Mouse (Mus musculus): ENCODE measurements around the gene Plxna2. TPM values are rescaled to one million over a fixed set of nuclear protein-coding genes. Genes with fewer than 3 reads are reported as not detected.

The Plxna2 gene
- polyA plus RNA-seq, 1 experiment from 2014 or later = 10.3 TPM

GRCm38 (mm10) chr1:194720406-194720805, 102.4 kb downstream of the Plxna2 start:
- 23% methylated on average over 4 of the region's 4 CpGs for WGBS
- Histone ChIP-seq H3K36me3 (no peaks in the 10 kb centered on the region), H3K27ac (0 out of 2 replicates have a peak overlapping the region, but pooled peaks have one; percentile 7), H3K4me3 (no peak overlapping the region), H3K9me3 (no peaks in the 10 kb centered on the region), H3K27me3 (no peaks in the 10 kb centered on the region), H3K4me2 (no peak overlapping the region), H3K4me1 (peaks cover 27% of the 10 kb centered on the region), H3K9ac (no peak overlapping the region)
- no peak for ATAC-seq (ENCODE audit: insufficient number of reproducible peaks, insufficient read depth, low FRiP score, low TSS enrichment, low read depth)

DNA sequence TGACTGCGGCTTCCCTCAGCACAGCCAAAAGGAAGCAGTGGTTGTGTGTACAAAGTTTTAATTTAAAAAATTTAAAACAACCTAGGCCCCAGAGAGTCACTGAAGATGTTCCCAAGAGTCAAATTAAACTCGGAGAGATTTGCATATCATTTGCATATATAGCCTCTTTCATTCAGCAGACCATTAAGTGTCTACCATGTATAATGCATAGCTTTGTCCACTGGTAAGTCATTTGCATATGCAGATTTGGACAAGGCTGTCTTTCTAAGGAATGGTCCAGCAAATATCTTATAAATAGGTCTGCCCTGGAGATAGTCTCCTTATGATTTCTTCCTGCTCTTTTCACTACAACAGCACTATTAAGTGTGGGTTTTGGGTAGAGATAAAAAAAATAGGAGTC, 103.2 kb downstream of the Plxna2 start:
- Histone ChIP-seq H3K27ac (no peak overlapping the region), H3K27me3 (no peaks in the 10 kb centered on the region), H3K9me3 (no peaks in the 10 kb centered on the region), H3K9ac (no peak overlapping the region), H3K4me2 (no peak overlapping the region), H3K4me3 (no peak overlapping the region), H3K4me1 (peaks cover 27% of the 10 kb centered on the region), H3K36me3 (no peaks in the 10 kb centered on the region)
- no peak for ATAC-seq (ENCODE audit: insufficient number of reproducible peaks, insufficient read depth, low FRiP score, low TSS enrichment, low read depth)
- 57% methylated on average over 2 of the region's 2 CpGs for WGBS

GRCm38 (mm10) chr1:194722329-194722728, 104.3 kb downstream of the Plxna2 start:
- WGBS = 39% methylated on average over 2 of the region's 2 CpGs
- Histone ChIP-seq H3K9me3 (no peaks in the 10 kb centered on the region), H3K27ac (no peak overlapping the region), H3K4me2 (no peak overlapping the region), H3K9ac (no peak overlapping the region), H3K4me1 (peaks cover 24% of the 10 kb centered on the region), H3K27me3 (no peaks in the 10 kb centered on the region), H3K4me3 (no peak overlapping the region), H3K36me3 (no peaks in the 10 kb centered on the region)
- no peak for ATAC-seq (ENCODE audit: insufficient number of reproducible peaks, insufficient read depth, low FRiP score, low TSS enrichment, low read depth)

DNA sequence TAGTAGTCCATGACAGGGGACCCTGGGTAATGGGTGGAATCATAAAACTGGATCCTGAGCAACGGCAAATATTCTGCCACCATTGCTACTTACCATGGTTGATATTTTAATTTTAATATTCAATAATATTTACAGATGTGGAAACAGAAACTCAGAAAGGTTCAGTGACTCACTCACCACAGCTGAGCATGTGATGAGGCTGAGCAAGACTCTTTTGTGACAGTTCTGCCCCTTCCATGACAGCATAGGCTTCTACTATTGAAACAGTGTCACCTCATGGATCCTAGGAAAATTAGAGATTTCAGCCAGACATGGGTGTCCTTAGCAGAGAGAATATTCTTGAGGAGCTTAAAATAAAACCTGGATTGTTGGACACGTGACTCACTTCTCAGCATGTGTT, 116.8 kb downstream of the Plxna2 start:
- no peaks in the 10 kb centered on the region for H3K27me3 ChIP-seq
- peaks cover 7% of the 10 kb centered on the region for H3K4me1 ChIP-seq
- ATAC-seq (ENCODE audit: insufficient number of reproducible peaks, insufficient read depth, low FRiP score, low TSS enrichment, low read depth) = no peak
- no peak overlapping the region for H3K27ac ChIP-seq
- WGBS = 78% methylated on average over 2 of the region's 2 CpGs
- no peaks in the 10 kb centered on the region for H3K36me3 ChIP-seq
- H3K9me3 ChIP-seq = no peaks in the 10 kb centered on the region
- H3K9ac ChIP-seq = no peak overlapping the region
- no peak overlapping the region for H3K4me2 ChIP-seq
- no peak overlapping the region for H3K4me3 ChIP-seq

DNA sequence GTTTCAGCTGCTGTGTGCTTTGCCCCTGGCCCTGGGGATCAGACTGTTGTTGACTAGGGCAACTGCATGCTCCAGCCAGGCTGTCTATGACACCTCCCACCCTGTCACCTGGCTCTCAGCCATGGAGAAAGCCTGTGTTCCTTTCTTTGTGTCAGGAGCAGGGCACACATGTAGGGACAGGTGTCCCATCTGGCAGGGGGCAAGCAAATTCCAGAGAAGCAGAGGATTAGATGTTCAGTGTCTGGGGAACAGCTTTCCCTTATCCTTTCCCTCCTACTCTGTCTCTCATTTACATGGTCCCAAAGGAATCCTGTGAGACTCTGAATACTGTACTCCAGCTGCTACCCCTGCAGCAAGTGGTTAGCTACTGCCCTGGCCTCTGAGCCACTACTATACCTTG, 121.9 kb downstream of the Plxna2 start:
- Histone ChIP-seq H3K4me3 (no peak overlapping the region), H3K27me3 (no peaks in the 10 kb centered on the region), H3K4me2 (no peak overlapping the region), H3K9ac (no peak overlapping the region), H3K36me3 (no peaks in the 10 kb centered on the region), H3K4me1 (peaks cover 21% of the 10 kb centered on the region), H3K27ac (no peak overlapping the region), H3K9me3 (no peaks in the 10 kb centered on the region)
- ATAC-seq (ENCODE audit: insufficient number of reproducible peaks, insufficient read depth, low FRiP score, low TSS enrichment, low read depth) = peak; percentile 27; the same call in 1 of the 2 replicates

- no peak for ATAC-seq (ENCODE audit: insufficient number of reproducible peaks, insufficient read depth, low FRiP score, low TSS enrichment, low read depth)
- H3K9ac ChIP-seq = no peak overlapping the region
- no peaks in the 10 kb centered on the region for H3K27me3 ChIP-seq
- no peak overlapping the region for H3K4me3 ChIP-seq
- no peak overlapping the region for H3K27ac ChIP-seq
- WGBS = 35% methylated on average over 2 of the region's 2 CpGs
- H3K36me3 ChIP-seq = no peaks in the 10 kb centered on the region
- no peaks in the 10 kb centered on the region for H3K9me3 ChIP-seq
- H3K4me2 ChIP-seq = no peak overlapping the region
- H3K4me1 ChIP-seq = peaks cover 43% of the 10 kb centered on the region
These were observed 124.9 kb downstream of the Plxna2 start for GRCm38 (mm10) chr1:194742901-194743422.

- 0 out of 2 replicates have a peak overlapping the region, but pooled peaks have one; percentile 3 for H3K27ac ChIP-seq
- no peaks in the 10 kb centered on the region for H3K27me3 ChIP-seq
- H3K4me1 ChIP-seq = peaks cover 34% of the 10 kb centered on the region
- no peaks in the 10 kb centered on the region for H3K9me3 ChIP-seq
- 42% methylated on average over 2 of the region's 2 CpGs for WGBS
- no peak overlapping the region for H3K9ac ChIP-seq
- no peak for ATAC-seq (ENCODE audit: insufficient number of reproducible peaks, insufficient read depth, low FRiP score, low TSS enrichment, low read depth)
- H3K4me3 ChIP-seq = no peak overlapping the region
- no peaks in the 10 kb centered on the region; the same call in 1 of the 2 replicates for H3K36me3 ChIP-seq
- H3K4me2 ChIP-seq = no peak overlapping the region
These were observed 127.3 kb downstream of the Plxna2 start for GRCm38 (mm10) chr1:194745177-194745934.

GRCm38 (mm10) chr1:194746332-194747249, 128.6 kb downstream of the Plxna2 start:
- Histone ChIP-seq H3K4me2 (no peak overlapping the region), H3K27ac (no peak overlapping the region), H3K27me3 (no peaks in the 10 kb centered on the region), H3K9me3 (no peaks in the 10 kb centered on the region), H3K4me3 (no peak overlapping the region), H3K9ac (no peak overlapping the region), H3K4me1 (peaks cover 34% of the 10 kb centered on the region), H3K36me3 (peaks cover 8% of the 10 kb centered on the region; the same call in 1 of the 2 replicates)
- ATAC-seq (ENCODE audit: insufficient number of reproducible peaks, insufficient read depth, low FRiP score, low TSS enrichment, low read depth) = no peak
- WGBS = 38% methylated on average over 6 of the region's 6 CpGs

DNA sequence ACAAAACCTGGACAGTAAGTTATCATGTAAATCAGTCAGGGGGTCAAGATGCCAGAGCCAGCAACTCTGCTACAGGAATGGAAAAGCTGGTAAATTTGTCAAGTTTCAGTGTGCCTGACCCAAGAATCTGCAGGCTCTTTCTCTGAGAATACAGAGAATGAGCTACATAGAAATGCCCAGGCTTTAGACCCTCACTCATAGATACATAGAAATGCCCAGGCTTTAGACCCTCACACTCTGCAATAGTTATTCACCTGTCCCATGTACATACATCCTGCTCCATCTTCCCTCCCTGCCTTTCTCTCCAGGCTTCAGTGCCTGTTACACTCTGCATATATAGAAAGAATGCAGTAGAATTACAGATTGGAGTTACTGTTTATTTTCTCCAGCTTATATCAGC, 129.2 kb downstream of the Plxna2 start:
- no peak overlapping the region for H3K27ac ChIP-seq
- H3K4me2 ChIP-seq = no peak overlapping the region
- ATAC-seq (ENCODE audit: insufficient number of reproducible peaks, insufficient read depth, low FRiP score, low TSS enrichment, low read depth) = no peak
- H3K4me3 ChIP-seq = no peak overlapping the region
- H3K9ac ChIP-seq = no peak overlapping the region
- peaks cover 10% of the 10 kb centered on the region; the same call in 1 of the 2 replicates for H3K36me3 ChIP-seq
- no peaks in the 10 kb centered on the region for H3K27me3 ChIP-seq
- peaks cover 34% of the 10 kb centered on the region for H3K4me1 ChIP-seq
- H3K9me3 ChIP-seq = no peaks in the 10 kb centered on the region

DNA sequence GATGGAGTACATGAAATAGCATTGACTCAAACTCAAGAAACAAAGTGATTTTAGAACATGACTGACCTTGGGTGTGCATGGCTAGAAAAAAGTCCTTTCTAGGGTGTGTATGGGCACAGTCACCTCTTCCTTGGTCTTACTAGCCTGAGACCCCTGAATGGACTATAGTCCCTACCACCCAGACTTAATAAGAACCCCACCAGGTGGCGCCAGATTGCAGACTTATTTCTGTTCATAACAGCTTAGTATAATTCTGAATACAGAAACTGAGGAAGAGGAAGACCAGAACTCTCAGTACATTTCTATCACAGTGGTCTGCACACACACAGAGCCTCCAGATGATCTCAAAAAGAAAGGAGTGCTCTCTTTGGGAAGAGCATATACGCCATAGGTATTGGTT, 135.2 kb downstream of the Plxna2 start:
- H3K27me3 ChIP-seq = no peaks in the 10 kb centered on the region
- no peak for ATAC-seq (ENCODE audit: insufficient number of reproducible peaks, insufficient read depth, low FRiP score, low TSS enrichment, low read depth)
- H3K27ac ChIP-seq = no peak overlapping the region
- H3K4me2 ChIP-seq = no peak overlapping the region
- H3K4me1 ChIP-seq = no peaks in the 10 kb centered on the region
- H3K9me3 ChIP-seq = no peaks in the 10 kb centered on the region
- H3K4me3 ChIP-seq = no peak overlapping the region
- H3K36me3 ChIP-seq = peaks cover 29% of the 10 kb centered on the region
- H3K9ac ChIP-seq = no peak overlapping the region
- WGBS = 43% methylated on average over 2 of the region's 2 CpGs

DNA sequence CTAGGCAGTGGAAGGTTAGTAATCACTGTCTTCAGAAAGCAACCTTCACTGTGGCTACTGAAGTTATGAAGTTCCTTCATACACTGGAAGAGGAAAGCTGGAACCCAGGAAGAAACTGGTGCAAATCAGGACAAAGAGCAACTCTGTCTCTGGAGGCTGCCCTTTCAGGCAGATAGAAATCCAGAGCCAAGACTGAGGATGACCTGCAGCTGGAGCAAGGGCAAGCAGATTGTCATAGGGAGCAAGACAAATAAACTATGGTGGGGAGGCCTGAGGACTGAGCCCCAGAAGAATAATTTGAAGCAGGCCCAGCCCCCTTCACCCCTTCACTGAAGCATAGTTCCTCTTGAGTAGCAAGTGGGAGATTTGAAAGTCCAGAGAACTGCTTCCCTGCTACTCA, 138.0 kb downstream of the Plxna2 start:
- Histone ChIP-seq H3K36me3 (peaks cover 29% of the 10 kb centered on the region), H3K27me3 (no peaks in the 10 kb centered on the region)

More for the DNA sequence above, 138.0 kb downstream of the Plxna2 start:
- ATAC-seq (ENCODE audit: insufficient number of reproducible peaks, insufficient read depth, low FRiP score, low TSS enrichment, low read depth) = no peak
- H3K27ac ChIP-seq = no peak overlapping the region
- no peak overlapping the region for H3K4me3 ChIP-seq
- no peak overlapping the region for H3K4me2 ChIP-seq
- H3K9me3 ChIP-seq = no peaks in the 10 kb centered on the region
- no peaks in the 10 kb centered on the region for H3K4me1 ChIP-seq
- H3K9ac ChIP-seq = no peak overlapping the region

Data from embryonic facial prominence, embryonic 13.5 days (tissue).